Mouse (Mus musculus): ENCODE data around the gene Lix1l.

The Lix1l gene

DNA sequence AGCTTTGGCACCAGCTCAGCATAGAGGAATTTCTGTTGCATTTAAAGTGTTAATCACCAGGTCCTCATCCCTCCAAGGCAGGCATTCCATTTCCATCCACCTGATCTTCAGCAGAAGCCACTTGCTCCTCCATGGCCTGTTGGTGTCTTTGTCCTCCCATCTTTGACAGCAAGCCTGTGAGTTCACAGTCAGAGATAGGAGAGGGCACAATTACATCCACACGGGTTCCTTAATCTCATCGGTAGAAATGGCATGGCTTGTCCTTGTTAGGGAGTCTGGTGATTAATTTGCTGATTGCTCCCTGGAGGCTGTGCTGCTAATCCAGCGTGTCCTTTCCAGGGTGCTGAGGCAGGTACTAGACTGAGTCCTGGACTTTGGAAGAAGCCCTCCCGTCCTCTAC lies 72.6 kb downstream of the Lix1l start:
- no peak for DNase-seq (ENCODE audit: low read depth, low spot score)

DNA sequence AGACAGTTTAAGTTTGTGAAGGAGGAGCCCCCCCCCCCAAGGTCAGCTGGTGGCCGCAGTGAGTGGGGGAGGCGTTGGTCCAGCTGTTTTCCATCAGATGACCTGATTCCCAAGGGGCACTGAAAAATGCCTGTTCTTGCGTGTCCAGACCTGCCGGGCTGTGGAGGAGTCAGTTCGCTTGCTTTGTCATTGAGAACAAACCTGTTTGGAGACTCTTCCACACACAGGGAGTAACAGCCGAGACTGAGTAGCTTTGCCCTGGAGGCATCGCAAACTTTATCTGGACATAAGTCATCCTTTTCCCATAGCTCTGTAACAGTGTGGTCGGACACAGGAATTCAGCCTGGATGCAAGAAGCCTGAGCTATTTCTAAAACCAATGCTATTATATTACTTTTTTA lies 73.5 kb downstream of the Lix1l start:
- no peak for DNase-seq (ENCODE audit: low read depth, low spot score)

DNA sequence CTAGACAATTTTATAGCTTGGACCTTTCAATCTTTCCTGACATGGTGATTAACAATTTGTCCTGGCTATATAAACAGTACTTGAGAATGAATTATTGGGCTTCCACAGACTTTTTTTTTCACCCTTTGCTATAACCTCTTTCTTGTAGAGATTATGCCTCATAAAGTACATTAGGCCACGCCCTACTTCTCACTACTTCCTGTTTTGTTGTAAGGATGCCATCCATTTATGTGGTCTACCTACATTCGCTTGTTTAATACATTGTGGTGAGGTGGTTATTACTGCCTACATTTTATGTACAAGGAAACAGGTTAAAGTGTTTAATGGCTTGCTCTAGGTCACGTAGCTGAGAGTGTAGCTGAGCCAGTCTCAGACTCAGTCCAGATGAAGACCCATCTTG lies 74.2 kb downstream of the Lix1l start:
- DNase-seq (ENCODE audit: low read depth, low spot score): peak; percentile 58

DNA sequence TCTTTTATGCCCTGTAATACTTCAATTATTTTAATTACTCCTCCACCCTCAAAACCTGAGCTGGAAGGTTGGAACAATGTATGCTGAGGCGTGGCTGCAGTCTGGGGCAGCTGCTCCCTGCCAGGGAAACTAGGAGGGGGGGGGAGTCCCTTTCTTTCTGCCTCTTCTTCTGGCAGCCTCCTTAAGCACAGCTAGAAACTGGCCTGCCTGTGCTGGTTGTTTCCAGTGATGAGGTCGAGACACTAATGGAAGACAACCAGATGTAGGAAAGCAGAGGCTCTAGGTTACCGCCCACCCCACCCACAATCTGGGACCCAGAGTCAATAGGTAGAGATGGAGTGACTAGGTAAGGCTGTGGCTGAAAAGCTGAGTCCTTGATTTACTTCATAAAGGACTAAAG lies 74.7 kb downstream of the Lix1l start:
- no peak for DNase-seq (ENCODE audit: low read depth, low spot score)
